Mouse (Mus musculus) liver, embryonic 14.5 days (tissue): ENCODE data around the gene Fam83b. TPM values are rescaled to one million over a fixed set of nuclear protein-coding genes. Genes with fewer than 3 reads are reported as not detected.
A peak's percentile ranks its signal among the peaks of the same experiment; 100 is the strongest.

Experiments
- ATAC-seq: fragments of 200-750 bp; cut with Nextera tagmentation; 2 replicates; pipeline ENCODE4 v1.8.0; 2017; ENCODE audit warnings: moderate number of reproducible peaks, mild to moderate bottlenecking, moderate library complexity; ENCODE audit not compliant: insufficient read depth
- DNase-seq, 3 experiments: peaks; one replicate each; pipeline ENCODE4 v3.0.0-alpha.2; 2012 to 2013; ENCODE audit warnings: low read depth in 3 of 3, low spot score in 3 of 3
- H3K27ac ChIP-seq: fragments of 300-500 bp; sonication (generic); 2 replicates; pipeline ENCODE4 v1.5.1; 2014; ENCODE audit warnings: moderate library complexity, mild to moderate bottlenecking, control low read depth, inconsistent platforms
- H3K27me3 ChIP-seq: fragments of 300-500 bp; sonication (generic); 2 replicates; pipeline ENCODE4 v1.6.1; 2014; ENCODE audit warnings: mild to moderate bottlenecking, low read length, moderate library complexity; ENCODE audit not compliant: control insufficient read depth, insufficient read depth
- H3K36me3 ChIP-seq: fragments of 300-500 bp; sonication (generic); replicated peaks from 2 replicates; pipeline ENCODE4 v1.6.1; 2014; ENCODE audit warnings: low read depth; ENCODE audit not compliant: control insufficient read depth, insufficient read depth
- H3K4me1 ChIP-seq, 2 experiments: fragments of 200-500 bp in 1 of 2; fragments of 300-500 bp in 1 of 2; sonication (generic) in 1 of 2; replicated peaks; 2 replicates each; pipeline ENCODE4 v1.6.1; 2012 to 2014; ENCODE audit warnings: antibody characterized with exemption in 1 of 2, inconsistent platforms in 1 of 2, low read length in 1 of 2; ENCODE audit not compliant: control insufficient read depth in 2 of 2, insufficient read depth in 2 of 2
- H3K4me2 ChIP-seq: fragments of 300-500 bp; sonication (generic); 2 replicates; pipeline ENCODE4 v1.6.1; 2014; ENCODE audit warnings: low read depth, mild to moderate bottlenecking, control low read depth, moderate library complexity
- H3K4me3 ChIP-seq, 2 experiments: fragments of 200-500 bp in 1 of 2; fragments of 300-500 bp in 1 of 2; sonication (generic) in 1 of 2; 2 replicates each; pipeline ENCODE4 v1.5.1; 2012 to 2014; ENCODE audit warnings: low read depth in 2 of 2, low read length in 2 of 2, mild to moderate bottlenecking in 2 of 2, control low read depth in 1 of 2, inconsistent platforms in 1 of 2, moderate library complexity in 1 of 2; ENCODE audit not compliant: insufficient read depth in 1 of 2
- H3K9ac ChIP-seq: fragments of 300-500 bp; sonication (generic); replicated peaks from 2 replicates; pipeline ENCODE4 v1.6.1; 2014; ENCODE audit warnings: mild to moderate bottlenecking, control low read depth, moderate library complexity
- H3K9me3 ChIP-seq: fragments of 300-500 bp; sonication (generic); 2 replicates; pipeline ENCODE4 v1.6.1; 2016; ENCODE audit warnings: low read length, mixed read lengths; ENCODE audit not compliant: control insufficient read depth
- CTCF ChIP-seq: IDR thresholded peaks from 2 replicates; pipeline ENCODE4 v1.5.1; 2016; ENCODE audit warnings: antibody characterized with exemption, low read depth, control low read depth
- EP300 ChIP-seq: IDR thresholded peaks from 2 replicates; pipeline ENCODE4 v1.6.1; 2016; ENCODE audit warnings: antibody characterized with exemption, low read depth
- WGBS: fragments of 180-500 bp; shearing (Covaris S2); extraction: QIAGEN DNeasy Blood & Tissue Kit; methylation state at CpG from one replicate; pipeline ENCODE4 v1.1.7; 2014; ENCODE audit not compliant: insufficient replicate concordance; 5-methylcytosine and 5-hydroxymethylcytosine counted together
- polyA plus RNA-seq, 2 experiments: library from polyadenylated mRNA; depleted of rRNA in 1 of 2; stranded (reverse) in 1 of 2; unstranded in 1 of 2; fragments of >200 nt; fragmentation: Nextera tagmentation in 1 of 2; extraction: Ambion mirVana in 1 of 2; gene quantifications; 2 replicates each; pipeline versions ENCODE4 v1.2.1 to v1.2.3; 2012 to 2014

The Fam83b gene
- polyA plus RNA-seq (2012; rRNA removed) (0.02 TPM in 2 replicates), polyA plus RNA-seq (2014; fragmentation: Nextera tagmentation; extraction: Ambion mirVana) (0.06 TPM in 1 of 2 replicates, not detected in the other)

- no peaks in the 10 kb centered on the region for H3K36me3 ChIP-seq
- no peak for DNase-seq
- no peaks in the 10 kb centered on the region for H3K9me3 ChIP-seq
- no peak within 1 kb of the TSS for H3K27ac ChIP-seq
- peak within 1 kb of the TSS; percentile 32 to 45 for H3K4me3 ChIP-seq
- ATAC-seq = 0 out of 2 replicates have a peak, but pooled peaks have one; percentile 41
- 0 out of 4 replicates have a peak, but pooled peaks cover 0 to under 1% of the 10 kb centered on the region in 2 experiments for H3K4me1 ChIP-seq
- H3K27me3 ChIP-seq = peaks cover 13% of the 10 kb centered on the region
- peak within 1 kb of the TSS; percentile 57 for H3K4me2 ChIP-seq
- WGBS = 2% methylated on average over 32 of the region's 40 CpGs
- TF ChIP-seq CTCF = no peak
- no peak for TF ChIP-seq EP300
- H3K9ac ChIP-seq = no peak within 1 kb of the TSS
Measured at GRCm38 (mm10) chr9:76566515-76567280, at the start of gene Fam83b. Gene Fam83b (minus strand): TSS chr9:76567116.

- Histone ChIP-seq H3K9me3 (no peaks in the 10 kb centered on the region), H3K27me3 (no peaks in the 10 kb centered on the region), H3K4me2 (no peak overlapping the region), H3K4me1 (no peaks in the 10 kb centered on the region), H3K36me3 (no peaks in the 10 kb centered on the region), H3K9ac (no peak overlapping the region), H3K4me3 (no peak overlapping the region), H3K27ac (no peak overlapping the region)
- TF ChIP-seq EP300 (no peak), CTCF (no peak)
- DNase-seq (no peak), ATAC-seq (no peak)
- 57% methylated on average over 4 of the region's 4 CpGs for WGBS
Measured at GRCm38 (mm10) chr9:76614165-76614564, 47.2 kb upstream of the Fam83b start.

DNA sequence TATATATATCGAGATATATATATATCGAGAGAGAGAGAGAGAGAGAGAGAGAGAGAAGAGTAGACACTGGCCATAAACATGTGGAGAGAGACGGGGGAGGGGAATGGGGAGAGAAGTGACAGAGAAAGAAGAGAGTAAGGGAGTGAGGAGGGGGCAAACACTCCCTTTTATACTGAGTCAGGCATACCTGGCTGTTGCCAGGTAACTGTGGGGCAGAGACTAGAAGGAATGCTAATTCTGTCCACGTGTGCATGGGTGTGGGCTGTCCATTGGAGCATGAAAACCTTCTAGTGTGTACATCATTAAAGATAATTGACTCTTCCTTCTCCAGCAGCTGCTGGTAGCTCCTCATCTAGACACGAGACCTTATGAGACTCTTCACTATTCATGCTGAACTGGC, 36.8 kb upstream of the Fam83b start:
- ATAC-seq (no peak), DNase-seq (no peak)
- Histone ChIP-seq H3K27ac (no peak overlapping the region), H3K9ac (no peak overlapping the region), H3K36me3 (no peaks in the 10 kb centered on the region), H3K9me3 (no peaks in the 10 kb centered on the region), H3K4me3 (no peak overlapping the region), H3K4me1 (no peaks in the 10 kb centered on the region), H3K27me3 (no peaks in the 10 kb centered on the region), H3K4me2 (no peak overlapping the region)
- no peak for TF ChIP-seq EP300
- TF ChIP-seq CTCF = no peak
- 55% methylated on average over 5 of the region's 5 CpGs for WGBS

GRCm38 (mm10) chr9:76602874-76603273, 36.0 kb upstream of the Fam83b start:
- no peaks in the 10 kb centered on the region for H3K9me3 ChIP-seq
- no peak for TF ChIP-seq CTCF
- TF ChIP-seq EP300 = no peak
- no peak overlapping the region for H3K27ac ChIP-seq
- WGBS = 46% methylated on average over 2 of the region's 2 CpGs
- ATAC-seq (no peak), DNase-seq (no peak)
- H3K9ac ChIP-seq = no peak overlapping the region
- no peak overlapping the region for H3K4me2 ChIP-seq
- no peaks in the 10 kb centered on the region for H3K27me3 ChIP-seq
- no peaks in the 10 kb centered on the region for H3K36me3 ChIP-seq
- no peaks in the 10 kb centered on the region for H3K4me1 ChIP-seq
- no peak overlapping the region for H3K4me3 ChIP-seq

GRCm38 (mm10) chr9:76597395-76597794, 30.5 kb upstream of the Fam83b start:
- DNase-seq (no peak), ATAC-seq (no peak)
- Histone ChIP-seq H3K9ac (no peak overlapping the region), H3K36me3 (no peaks in the 10 kb centered on the region), H3K9me3 (no peaks in the 10 kb centered on the region), H3K27me3 (no peaks in the 10 kb centered on the region), H3K4me3 (no peak overlapping the region), H3K27ac (no peak overlapping the region), H3K4me1 (no peaks in the 10 kb centered on the region), H3K4me2 (no peak overlapping the region)
- WGBS = 57% methylated on average over 4 of the region's 4 CpGs
- no peak for TF ChIP-seq CTCF
- no peak for TF ChIP-seq EP300
